Mouse (Mus musculus) c-Kit-positive CD71-positive TER-119-negative erythroid progenitor cells, embryonic 14.5 days (primary cell): ENCODE measurements around the gene Tfdp1.
A peak's percentile ranks its signal among the peaks of the same experiment; 100 is the strongest.

Experiments used
- DNase-seq: peaks from one replicate; pipeline ENCODE4 v3.0.0-alpha.2; 2013; ENCODE audit warnings: low read depth

Tfdp1 gene

GRCm38 (mm10) chr8:13353155-13353833 lies 14.7 kb downstream of the Tfdp1 start:
- peak; percentile 51 for DNase-seq

GRCm38 (mm10) chr8:13353883-13354282 lies 15.3 kb downstream of the Tfdp1 start:
- no peak for DNase-seq

GRCm38 (mm10) chr8:13356221-13356620 lies 17.7 kb downstream of the Tfdp1 start:
- no peak for DNase-seq

GRCm38 (mm10) chr8:13356681-13357080 lies 18.1 kb downstream of the Tfdp1 start:
- no peak for DNase-seq

- DNase-seq = no peak
Measured at GRCm38 (mm10) chr8:13360213-13360612, 21.7 kb downstream of the Tfdp1 start.

- no peak for DNase-seq
Measured at GRCm38 (mm10) chr8:13361865-13362264, 23.3 kb downstream of the Tfdp1 start.

GRCm38 (mm10) chr8:13373151-13373662 lies 34.7 kb downstream of the Tfdp1 start:
- DNase-seq = no peak

- no peak for DNase-seq
Measured at GRCm38 (mm10) chr8:13381630-13382029, 43.1 kb downstream of the Tfdp1 start.

- DNase-seq = no peak
Measured at GRCm38 (mm10) chr8:13382536-13382935, 44.0 kb downstream of the Tfdp1 start.

- DNase-seq = no peak
Measured at GRCm38 (mm10) chr8:13382999-13383398, 44.4 kb downstream of the Tfdp1 start.

GRCm38 (mm10) chr8:13386366-13386765 lies 47.8 kb downstream of the Tfdp1 start:
- DNase-seq = no peak

- DNase-seq = no peak
Measured at GRCm38 (mm10) chr8:13387728-13388127, 49.2 kb downstream of the Tfdp1 start.

- no peak for DNase-seq
Measured at GRCm38 (mm10) chr8:13388744-13389143, 50.2 kb downstream of the Tfdp1 start.

- DNase-seq = no peak
Measured at GRCm38 (mm10) chr8:13393869-13394268, 55.3 kb downstream of the Tfdp1 start.

- DNase-seq = no peak
Measured at GRCm38 (mm10) chr8:13396725-13397124, 58.2 kb downstream of the Tfdp1 start, which contains the start of gene Atp4b. TSS of gene Atp4b (minus strand) at chr8:13396825.

- DNase-seq = no peak
Measured at GRCm38 (mm10) chr8:13403517-13403916, 65.0 kb downstream of the Tfdp1 start.

GRCm38 (mm10) chr8:13404666-13405131 lies 66.1 kb downstream of the Tfdp1 start, which contains the start of gene Grk1:
TSS of gene Grk1 (plus strand) at chr8:13405081.
- no peak for DNase-seq

GRCm38 (mm10) chr8:13406011-13406410 lies 67.5 kb downstream of the Tfdp1 start:
- no peak for DNase-seq

- peak; percentile 38 for DNase-seq
Measured at GRCm38 (mm10) chr8:13411597-13411996, 73.0 kb downstream of the Tfdp1 start.

- peak; percentile 35 for DNase-seq
Measured at GRCm38 (mm10) chr8:13412891-13413558, 74.5 kb downstream of the Tfdp1 start.

- DNase-seq = no peak
Measured at GRCm38 (mm10) chr8:13413823-13414390, 75.4 kb downstream of the Tfdp1 start.

- no peak for DNase-seq
Measured at GRCm38 (mm10) chr8:13415879-13416278, 77.3 kb downstream of the Tfdp1 start.

GRCm38 (mm10) chr8:13419111-13419639 lies 80.6 kb downstream of the Tfdp1 start:
- no peak for DNase-seq
